Mouse (Mus musculus) lung, embryonic 14.5 days (tissue): ENCODE results near the gene Slc22a14. TPM values are rescaled to one million over a fixed set of nuclear protein-coding genes. Genes with fewer than 3 reads are reported as not detected.

Experiments
- ATAC-seq: fragments of 200-750 bp; cut with Nextera tagmentation; 2 replicates; pipeline ENCODE4 v1.8.0; 2017; ENCODE audit warnings: mild to moderate bottlenecking, moderate TSS enrichment, moderate library complexity; ENCODE audit not compliant: insufficient read depth
- DNase-seq: peaks from one replicate; pipeline ENCODE4 v3.0.0-alpha.2; 2015
- H3K27ac ChIP-seq: fragments of 300-500 bp; sonication (generic); 2 replicates; pipeline ENCODE4 v1.5.1; 2014; ENCODE audit warnings: low read depth, mild to moderate bottlenecking, moderate library complexity
- H3K27me3 ChIP-seq: fragments of 300-500 bp; sonication (generic); 2 replicates; pipeline ENCODE4 v1.6.1; 2014; ENCODE audit warnings: low read length, control low read depth; ENCODE audit not compliant: insufficient read depth
- H3K36me3 ChIP-seq: fragments of 300-500 bp; sonication (generic); 2 replicates; pipeline ENCODE4 v1.6.1; 2014; ENCODE audit warnings: control low read depth; ENCODE audit not compliant: insufficient read depth
- H3K4me1 ChIP-seq: fragments of 300-500 bp; sonication (generic); 2 replicates; pipeline ENCODE4 v1.6.1; 2014; ENCODE audit warnings: antibody characterized with exemption, control low read depth; ENCODE audit not compliant: insufficient read depth
- H3K4me2 ChIP-seq: fragments of 300-500 bp; sonication (generic); 2 replicates; pipeline ENCODE4 v1.6.1; 2014; ENCODE audit warnings: mild to moderate bottlenecking
- H3K4me3 ChIP-seq: fragments of 300-500 bp; sonication (generic); 2 replicates; pipeline ENCODE4 v1.5.1; 2014; ENCODE audit warnings: low read depth, low read length
- H3K9ac ChIP-seq: fragments of 300-500 bp; sonication (generic); 2 replicates; pipeline ENCODE4 v1.6.1; 2014
- H3K9me3 ChIP-seq: fragments of 300-500 bp; sonication (generic); 2 replicates; pipeline ENCODE4 v1.6.1; 2016; ENCODE audit warnings: low read depth, low read length, control low read depth
- CTCF ChIP-seq: IDR thresholded peaks from 2 replicates; pipeline ENCODE4 v1.5.1; 2016; ENCODE audit warnings: antibody characterized with exemption, low read depth
- WGBS: fragments of 180-500 bp; shearing (Covaris S2); extraction: QIAGEN DNeasy Blood & Tissue Kit; methylation state at CpG from one replicate; pipeline ENCODE4 v1.1.7; 2014; 5-methylcytosine and 5-hydroxymethylcytosine counted together
- polyA plus RNA-seq: library from polyadenylated mRNA; unstranded; fragments of >200 nt; fragmentation: Nextera tagmentation; extraction: Ambion mirVana; gene quantifications from 2 replicates; pipeline ENCODE4 v1.2.1, GENCODE M21; 2014

Slc22a14 gene
- polyA plus RNA-seq, 1 experiment from 2014 or later = not detected

- Histone ChIP-seq H3K4me1 (peaks cover 5% of the 10 kb centered on the region; the same call in 1 of the 2 replicates), H3K4me3 (peak overlapping the region; percentile 90), H3K27me3 (no peaks in the 10 kb centered on the region), H3K9ac (peak overlapping the region; percentile 98), H3K4me2 (peak overlapping the region; percentile 99), H3K36me3 (no peaks in the 10 kb centered on the region), H3K9me3 (no peaks in the 10 kb centered on the region), H3K27ac (peak overlapping the region; percentile 99)
- DNase-seq (peak; percentile 75), ATAC-seq (no peak)
- under 1% methylated on average over 123 of the region's 127 CpGs for WGBS
- TF ChIP-seq CTCF = no peak
These were observed 37.2 kb upstream of the Slc22a14 start for GRCm38 (mm10) chr9:119402253-119403235.

- Histone ChIP-seq H3K9ac (peak within 1 kb of the TSS; percentile 98), H3K9me3 (no peaks in the 10 kb centered on the region), H3K4me3 (peak within 1 kb of the TSS; percentile 90), H3K4me2 (peak within 1 kb of the TSS; percentile 99), H3K27ac (peak within 1 kb of the TSS; percentile 99), H3K4me1 (peaks cover 5% of the 10 kb centered on the region; the same call in 1 of the 2 replicates), H3K27me3 (no peaks in the 10 kb centered on the region), H3K36me3 (no peaks in the 10 kb centered on the region)
- WGBS = 0% methylated on average over 21 of the region's 32 CpGs
- peak; percentile 55 for TF ChIP-seq CTCF
- ATAC-seq = peak; percentile 97
- DNase-seq = peak; percentile 98
These were observed 36.5 kb upstream of the Slc22a14 start, which contains the start of gene Acvr2b for GRCm38 (mm10) chr9:119401801-119402214. Acvr2b (plus strand) TSS chr9:119402118.

- peaks cover 5% of the 10 kb centered on the region; the same call in 1 of the 2 replicates for H3K4me1 ChIP-seq
- DNase-seq = peak; percentile 34
- H3K27me3 ChIP-seq = no peaks in the 10 kb centered on the region
- 3% methylated on average over 7 of the region's 7 CpGs for WGBS
- TF ChIP-seq CTCF = no peak
- no peak overlapping the region; the same call in 1 of the 2 replicates for H3K27ac ChIP-seq
- no peaks in the 10 kb centered on the region for H3K36me3 ChIP-seq
- H3K9me3 ChIP-seq = no peaks in the 10 kb centered on the region
- peak overlapping the region; percentile 90 for H3K4me3 ChIP-seq
- no peak for ATAC-seq
- peak overlapping the region; percentile 99 for H3K4me2 ChIP-seq
- H3K9ac ChIP-seq = peak overlapping the region; percentile 28
These were observed 36.0 kb upstream of the Slc22a14 start for GRCm38 (mm10) chr9:119401351-119401750.

- ATAC-seq = no peak
- Histone ChIP-seq H3K27ac (no peak overlapping the region), H3K9me3 (no peaks in the 10 kb centered on the region), H3K9ac (no peak overlapping the region), H3K27me3 (no peaks in the 10 kb centered on the region), H3K4me3 (no peak overlapping the region), H3K36me3 (no peaks in the 10 kb centered on the region), H3K4me2 (no peak overlapping the region), H3K4me1 (no peaks in the 10 kb centered on the region)
- TF ChIP-seq CTCF = no peak
- WGBS = 58% methylated on average over 1 of the region's 1 CpGs
- no peak for DNase-seq
These were observed 29.5 kb upstream of the Slc22a14 start for GRCm38 (mm10) chr9:119394808-119395207.

GRCm38 (mm10) chr9:119390214-119390613, 24.9 kb upstream of the Slc22a14 start:
- Histone ChIP-seq H3K9me3 (no peaks in the 10 kb centered on the region), H3K4me3 (no peak overlapping the region)

GRCm38 (mm10) chr9:119388956-119389355, 23.6 kb upstream of the Slc22a14 start:
- Histone ChIP-seq H3K9ac (no peak overlapping the region), H3K4me3 (no peak overlapping the region), H3K4me2 (no peak overlapping the region), H3K27ac (no peak overlapping the region), H3K27me3 (no peaks in the 10 kb centered on the region), H3K36me3 (no peaks in the 10 kb centered on the region), H3K9me3 (no peaks in the 10 kb centered on the region), H3K4me1 (no peaks in the 10 kb centered on the region)
- ATAC-seq (no peak), DNase-seq (peak; percentile 82)
- no peak for TF ChIP-seq CTCF
- WGBS = 49% methylated on average over 5 of the region's 5 CpGs

More at GRCm38 (mm10) chr9:119390214-119390613, 24.9 kb upstream of the Slc22a14 start:
- Histone ChIP-seq H3K36me3 (no peaks in the 10 kb centered on the region), H3K27me3 (no peaks in the 10 kb centered on the region), H3K27ac (no peak overlapping the region), H3K4me1 (no peaks in the 10 kb centered on the region), H3K9ac (no peak overlapping the region), H3K4me2 (no peak overlapping the region)
- 84% methylated on average over 2 of the region's 2 CpGs for WGBS
- no peak for TF ChIP-seq CTCF
- no peak for DNase-seq
- ATAC-seq = no peak

- Histone ChIP-seq H3K36me3 (no peaks in the 10 kb centered on the region), H3K9ac (no peak overlapping the region), H3K4me2 (no peak overlapping the region), H3K4me1 (no peaks in the 10 kb centered on the region), H3K9me3 (no peaks in the 10 kb centered on the region), H3K27ac (no peak overlapping the region), H3K27me3 (no peaks in the 10 kb centered on the region), H3K4me3 (no peak overlapping the region)
- DNase-seq (no peak), ATAC-seq (no peak)
- WGBS = 57% methylated on average over 6 of the region's 6 CpGs
- no peak for TF ChIP-seq CTCF
These were observed 17.2 kb upstream of the Slc22a14 start for GRCm38 (mm10) chr9:119382603-119383002.
